Mouse (Mus musculus): Measurements from ENCODE around the gene N6amt1.

Gene N6amt1

DNA sequence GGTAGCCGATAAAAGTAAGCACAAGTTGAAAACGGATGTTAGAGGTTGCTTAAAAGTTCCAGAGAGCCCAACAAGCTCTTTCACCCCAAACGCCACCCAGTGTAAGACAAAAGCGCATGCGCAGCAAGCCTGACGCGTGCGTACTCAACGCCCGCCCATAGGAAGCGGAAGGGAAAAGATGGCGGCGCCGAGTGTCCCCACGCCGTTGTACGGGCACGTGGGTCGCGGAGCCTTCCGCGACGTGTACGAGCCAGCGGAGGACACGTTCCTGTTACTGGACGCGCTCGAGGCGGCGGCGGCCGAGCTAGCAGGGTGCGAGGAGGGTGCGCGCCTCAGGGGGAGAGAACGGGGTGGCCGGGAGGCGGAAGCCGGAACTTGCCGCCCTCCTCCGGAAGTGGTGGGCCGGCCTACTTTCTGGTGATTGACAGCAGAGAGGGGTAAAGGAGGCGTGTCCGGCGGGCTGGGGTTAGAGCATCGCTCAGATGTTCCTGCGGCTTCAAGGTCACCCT is at the start of gene N6amt1:
Gene N6amt1 (plus strand): TSS at position 111 of the 509 bp plus-strand sequence.
- peak; percentile 95 for DNase-seq

DNA sequence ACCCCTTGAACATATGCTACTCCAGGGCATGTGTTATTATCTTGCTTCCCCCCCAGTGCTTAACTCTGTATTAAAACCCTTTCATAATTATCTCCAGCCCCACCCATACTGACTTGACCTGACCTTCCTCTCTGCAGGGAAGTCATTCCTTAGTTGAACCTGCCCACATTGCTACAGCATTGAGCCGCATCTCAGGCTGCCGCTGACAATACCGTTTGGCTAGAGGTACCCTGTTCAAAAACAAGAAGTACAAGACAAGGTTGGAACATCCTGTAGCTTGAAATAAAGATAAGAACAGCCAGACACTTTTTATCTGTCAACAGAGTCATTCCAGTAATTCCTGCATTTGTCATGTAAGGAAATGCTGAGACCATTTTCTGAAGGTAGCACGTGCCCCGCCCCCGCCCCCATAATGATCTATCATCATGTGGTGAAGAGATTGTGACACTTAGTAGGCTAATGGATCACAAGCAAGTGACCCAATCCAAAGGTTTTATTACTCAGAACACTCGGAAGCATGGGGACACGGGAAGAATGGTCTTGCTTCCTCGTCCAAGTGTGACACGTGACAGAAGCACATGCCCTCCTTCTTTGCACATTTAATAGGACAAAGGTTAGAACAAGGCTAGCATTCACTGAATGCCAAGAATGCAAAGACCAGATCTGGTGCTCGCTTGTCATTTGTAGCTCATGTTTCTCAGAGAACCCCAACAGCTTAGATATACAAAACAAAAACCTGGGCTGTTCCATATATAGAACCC is 48.6 kb upstream of the N6amt1 start:
- no peak for DNase-seq

DNA sequence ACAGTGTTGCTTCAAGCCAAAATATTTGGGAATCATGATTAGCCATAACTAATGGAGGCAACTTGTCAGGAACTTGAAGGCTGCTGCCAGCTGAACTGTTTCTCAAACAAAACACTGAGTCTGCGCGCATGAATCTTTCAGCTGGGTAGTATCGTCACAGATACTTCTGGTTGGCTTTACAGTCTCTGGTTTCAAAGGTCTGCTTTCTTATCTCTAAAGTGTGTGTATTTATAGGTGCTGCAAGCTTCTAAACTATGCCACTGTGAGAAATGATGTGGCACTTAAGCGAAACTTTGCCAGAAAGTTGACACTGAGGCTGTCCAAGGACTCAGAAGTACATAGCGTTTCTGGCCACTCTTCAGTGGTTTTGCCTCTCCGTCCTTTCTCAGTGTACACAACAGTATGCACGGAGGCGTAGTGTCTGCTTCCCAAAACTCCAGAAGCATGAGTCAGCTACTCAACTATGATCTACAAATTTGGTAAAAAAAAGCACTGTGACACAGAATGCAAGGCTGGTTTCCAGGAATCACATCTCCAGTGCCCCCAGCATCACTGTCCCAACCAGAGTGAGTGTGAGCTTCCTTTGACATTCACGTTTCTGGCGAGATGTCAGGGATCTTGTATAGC is 46.8 kb upstream of the N6amt1 start:
- no peak for DNase-seq

DNA sequence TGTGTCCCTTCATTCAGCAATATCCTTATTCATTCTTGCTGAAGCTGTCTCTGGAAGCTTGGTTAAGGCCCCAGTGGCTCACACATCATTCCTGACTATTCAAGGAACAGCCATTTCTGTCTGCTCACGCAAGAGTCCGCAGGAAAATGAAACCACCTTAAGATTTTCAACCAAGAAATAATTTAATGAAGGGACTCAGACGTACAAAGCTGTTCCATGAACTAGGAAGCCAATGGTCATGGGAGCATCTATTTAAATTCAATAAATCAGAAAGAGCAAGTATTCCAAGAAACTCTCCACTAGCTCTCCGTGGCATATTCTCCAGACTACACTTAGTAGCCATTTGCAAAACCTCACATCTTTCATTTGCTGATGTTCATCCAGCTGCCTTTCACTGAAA is 43.3 kb upstream of the N6amt1 start:
- no peak for DNase-seq

DNA sequence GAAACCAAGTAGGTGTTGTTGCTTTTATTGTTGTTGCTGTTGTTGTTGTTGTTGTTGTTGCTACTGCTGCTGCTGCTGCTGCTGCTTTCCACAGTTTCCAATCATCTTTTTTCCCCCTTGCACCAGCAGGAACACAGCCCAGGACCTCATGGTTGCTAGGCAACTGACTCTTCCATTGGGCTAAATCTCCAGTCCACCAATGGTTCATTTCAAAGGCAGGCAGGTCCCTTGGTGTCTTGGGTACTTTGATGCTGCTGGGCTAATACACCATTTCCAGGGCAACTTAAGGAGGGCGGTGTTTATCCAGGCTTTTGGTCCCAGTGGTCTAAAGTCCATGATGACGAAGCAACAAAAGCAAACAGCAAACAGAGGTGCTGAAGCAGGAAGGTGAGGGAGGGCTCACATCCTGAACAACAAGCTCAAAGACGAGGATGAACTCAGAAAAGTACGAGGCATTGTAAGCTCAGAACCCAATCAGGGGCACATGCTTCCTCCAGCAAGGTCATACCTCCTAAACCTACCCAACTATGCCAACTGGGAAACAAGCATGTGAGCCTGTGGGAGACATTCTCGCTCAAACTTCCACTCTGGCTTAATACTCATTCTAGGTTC is 35.7 kb upstream of the N6amt1 start:
- no peak for DNase-seq

DNA sequence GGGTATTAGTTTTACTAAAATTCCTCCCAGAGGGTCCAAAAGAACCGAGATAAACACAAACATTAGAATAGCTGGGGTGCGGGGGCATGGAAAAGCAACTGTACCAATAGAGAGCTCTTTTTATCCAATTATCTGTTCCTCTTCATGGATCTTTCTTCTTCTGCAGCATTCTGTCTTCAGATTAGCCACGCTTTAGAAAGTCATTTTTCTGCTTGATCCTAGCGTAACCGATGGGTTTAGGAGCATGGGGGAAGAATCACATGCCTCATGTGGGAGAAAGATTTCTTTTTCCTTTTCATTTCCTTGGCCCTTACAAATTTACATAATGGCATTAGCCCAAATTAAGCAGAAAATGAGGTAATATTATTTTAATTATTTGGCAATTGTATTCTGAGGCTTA is 35.0 kb upstream of the N6amt1 start:
- no peak for DNase-seq

GRCm38 (mm10) chr16:87319541-87320251 is 34.3 kb upstream of the N6amt1 start:
- no peak for DNase-seq

DNA sequence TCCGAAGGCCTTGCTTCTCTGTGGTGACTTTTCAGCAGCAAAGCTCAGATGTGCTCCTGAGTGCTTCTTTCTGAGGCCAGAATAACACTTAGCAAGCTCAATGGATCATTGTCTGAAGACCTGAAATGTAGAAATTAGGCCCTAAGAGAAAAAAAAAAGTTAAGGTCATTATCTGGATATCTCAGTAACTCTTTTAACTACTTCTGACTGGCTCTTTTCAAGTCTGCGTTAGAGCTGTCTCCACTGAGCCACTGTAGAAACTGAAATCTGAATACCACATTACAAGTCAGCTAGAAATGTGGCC is 33.8 kb upstream of the N6amt1 start:
- DNase-seq = no peak

GRCm38 (mm10) chr16:87324571-87324970 is 29.4 kb upstream of the N6amt1 start:
- DNase-seq = peak; percentile 9

DNA sequence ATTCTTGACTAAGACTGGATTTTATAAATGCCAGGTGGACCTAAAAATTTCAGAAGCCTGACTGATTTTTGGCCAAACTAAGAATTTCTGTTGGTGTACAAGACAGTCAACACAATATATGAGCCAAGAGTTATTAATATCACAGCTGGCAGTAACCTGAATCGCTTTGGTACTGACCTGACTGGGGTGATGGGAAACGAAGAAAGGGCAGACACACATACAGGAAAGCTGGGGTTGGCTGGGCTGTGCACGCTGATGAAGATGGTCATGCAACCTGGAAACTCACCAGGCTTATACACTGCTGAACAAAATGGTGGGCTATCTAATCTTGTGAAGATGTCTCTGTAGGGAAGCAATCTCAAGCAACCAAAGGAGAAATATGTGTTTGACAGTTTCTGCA is 24.0 kb upstream of the N6amt1 start:
- DNase-seq = no peak

DNA sequence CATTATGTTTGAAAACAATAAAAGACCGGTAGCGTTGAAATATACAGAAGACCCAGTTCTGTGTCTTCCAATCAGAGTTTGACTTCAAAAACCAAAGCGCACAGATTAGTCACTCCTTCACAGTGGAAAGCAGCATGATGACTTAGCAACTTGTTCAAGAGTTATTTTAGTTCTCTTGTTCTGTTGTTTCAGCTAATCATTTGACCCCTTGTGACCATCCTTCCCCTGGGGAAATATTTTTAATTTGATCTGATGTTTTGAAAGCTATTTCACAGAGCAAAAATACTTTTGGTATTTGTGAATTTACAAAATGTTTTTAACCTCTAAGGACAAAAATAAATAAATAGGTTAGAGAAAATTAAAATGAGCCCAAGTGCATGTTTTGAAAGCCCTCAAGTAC is 19.2 kb upstream of the N6amt1 start:
- no peak for DNase-seq

DNA sequence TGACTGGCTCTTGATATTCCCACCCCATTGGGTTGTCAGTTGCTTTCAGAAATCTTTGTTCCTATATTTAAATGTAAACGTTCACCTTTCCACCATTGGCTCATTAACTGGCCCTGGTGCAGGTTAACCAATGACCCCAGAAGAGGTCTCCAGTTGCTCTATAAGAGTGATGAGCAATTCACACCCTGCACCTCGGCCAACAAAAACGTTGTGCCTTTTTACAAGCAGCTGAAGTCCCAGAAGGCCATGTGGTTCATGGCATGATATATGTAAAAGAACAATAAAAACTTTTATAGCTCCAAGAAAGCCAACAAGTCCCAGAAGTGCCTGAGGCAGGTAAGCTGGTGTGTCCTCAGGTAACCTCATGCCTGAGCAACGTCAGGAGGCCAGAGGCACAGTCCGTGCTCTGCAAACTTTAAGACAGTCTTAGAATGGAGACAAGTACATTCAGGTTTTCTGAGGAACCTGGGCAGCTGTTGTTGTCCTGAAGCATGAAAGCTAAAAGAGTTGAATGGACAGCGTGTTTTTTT is 12.9 kb upstream of the N6amt1 start:
- no peak for DNase-seq

DNA sequence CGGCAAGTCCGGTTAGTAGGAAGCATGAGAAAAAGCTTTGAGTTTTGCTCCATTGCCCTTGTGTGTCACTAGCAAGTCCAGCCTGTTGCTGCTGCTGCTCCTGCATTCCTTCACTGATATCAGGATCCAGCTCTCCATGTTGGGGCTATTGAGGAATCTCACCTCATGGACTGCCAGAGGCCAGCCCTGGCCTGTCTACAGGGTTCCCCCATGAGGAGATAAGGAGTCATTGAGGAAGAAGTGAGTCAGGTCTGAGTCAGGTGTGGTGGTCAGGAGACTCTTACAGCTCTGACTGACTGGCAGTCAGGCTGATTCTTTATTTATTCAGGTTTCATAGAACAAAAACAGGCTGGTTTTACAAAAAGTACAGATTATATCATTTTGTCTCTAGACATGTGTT is 5.9 kb upstream of the N6amt1 start:
- DNase-seq = no peak

- DNase-seq = no peak
Measured at GRCm38 (mm10) chr16:87351386-87352105, 2.4 kb upstream of the N6amt1 start.

- no peak for DNase-seq
Measured at GRCm38 (mm10) chr16:87353605-87354004, 380 bp upstream of the N6amt1 start.

DNA sequence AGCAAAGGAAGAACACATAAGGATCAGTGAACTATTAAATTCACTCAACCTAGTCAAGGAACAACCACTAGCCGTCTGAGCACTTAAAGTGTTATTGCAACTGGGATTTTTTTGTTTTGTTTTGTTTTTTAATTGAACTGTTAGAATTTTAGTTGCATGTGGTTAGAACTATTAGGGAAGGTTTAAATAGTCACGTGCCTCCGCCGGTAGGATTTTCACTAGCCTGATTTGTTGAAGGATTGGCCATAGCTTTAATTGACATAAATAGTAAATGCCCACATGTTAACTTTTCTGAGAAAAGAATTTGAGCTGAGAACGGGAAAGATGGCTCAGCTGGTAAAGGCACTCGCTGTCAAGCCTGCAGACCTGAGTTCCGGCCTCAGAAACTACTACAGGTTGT is 763 bp downstream of the N6amt1 start:
- DNase-seq = no peak

- DNase-seq = no peak
Measured at GRCm38 (mm10) chr16:87360096-87360495, 6.1 kb downstream of the N6amt1 start.

- no peak for DNase-seq
Measured at GRCm38 (mm10) chr16:87364231-87364630, 10.2 kb downstream of the N6amt1 start.

DNA sequence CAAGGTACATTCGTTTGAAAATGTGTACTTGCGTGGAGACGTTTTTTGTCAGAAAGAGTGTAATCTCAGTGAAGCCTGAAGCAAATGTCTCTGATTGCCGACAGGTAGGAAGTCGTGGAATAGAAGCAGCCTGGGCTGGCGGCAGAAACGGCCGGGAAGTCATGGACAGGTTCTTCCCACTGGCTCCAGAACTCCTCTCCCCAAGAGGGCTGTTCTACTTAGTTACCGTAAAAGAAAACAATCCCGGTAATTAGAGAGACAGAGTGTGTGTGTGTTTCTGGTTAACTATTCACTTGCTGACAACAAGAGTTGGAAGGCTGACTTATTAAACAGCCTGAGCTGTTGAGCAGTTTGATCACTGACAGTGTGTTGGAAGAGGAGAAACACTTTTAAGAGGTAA is 12.1 kb downstream of the N6amt1 start:
- no peak for DNase-seq

- DNase-seq = no peak
Measured at GRCm38 (mm10) chr16:87366445-87366844, 12.5 kb downstream of the N6amt1 start.

DNA sequence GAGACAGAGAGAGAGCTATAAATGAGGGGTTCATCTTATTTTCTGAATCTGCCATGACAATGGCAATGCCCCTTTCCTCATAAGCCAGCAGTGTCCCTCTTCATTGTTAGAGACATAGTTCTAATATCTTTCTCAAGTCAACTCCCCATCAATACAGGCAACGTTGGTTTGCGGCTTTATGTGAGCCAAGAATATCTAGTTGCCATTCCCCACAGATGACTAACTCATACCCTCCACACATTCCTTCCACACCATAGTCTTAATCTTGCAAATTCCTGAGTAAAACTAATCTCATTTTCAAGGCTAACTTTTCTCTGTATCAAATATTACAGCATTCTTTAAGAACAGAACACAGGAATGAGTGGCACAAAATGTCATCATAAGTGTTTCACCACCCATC is 29.0 kb downstream of the N6amt1 start:
- no peak for DNase-seq

DNA sequence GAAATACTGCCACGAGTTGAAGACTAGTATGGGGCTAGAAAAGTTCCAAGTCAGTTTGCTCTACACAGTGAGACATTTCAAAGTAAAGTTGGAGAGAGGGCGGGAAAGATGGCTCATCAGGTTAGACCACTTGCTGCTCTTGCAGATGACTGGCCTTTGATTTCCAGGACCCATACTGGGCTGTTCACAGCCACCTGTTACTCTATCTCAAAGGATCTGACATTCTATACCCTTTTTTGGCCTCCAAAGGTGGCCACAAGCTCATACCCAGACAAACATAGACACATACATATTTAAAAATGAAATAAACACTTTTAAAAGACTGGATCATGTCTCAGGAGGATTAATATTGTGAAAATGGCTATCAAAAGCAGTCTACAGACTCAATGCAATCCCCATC is 30.4 kb downstream of the N6amt1 start:
- no peak for DNase-seq
